Comparison of ENCODE assay signal across 7 mouse cellular contexts in genomic region chr4:119173851-119174453, GRCm38 (mm10). TPM values are rescaled to one million over a fixed set of nuclear protein-coding genes. Genes with fewer than 3 reads are reported as not detected.
DNase-seq lines count a peak whose midpoint lies in the region; ATAC-seq lines count a peak whose summit lies in the region.

Gene Zfp691 (minus strand): TSS chr4:119174195.

- ATAC-seq in embryonic facial prominence, embryonic 12.5 days (ENCODE audit: insufficient number of reproducible peaks, insufficient read depth, low FRiP score, low TSS enrichment): peak; percentile 100
- ATAC-seq in limb, embryonic 11.5 days (ENCODE audit: insufficient number of reproducible peaks, low FRiP score, low TSS enrichment, low read depth): peak; percentile 100
- peak; percentile 100 for ATAC-seq in midbrain, embryonic 14.5 days (ENCODE audit: low FRiP score, low TSS enrichment)

- peak within 1 kb of the TSS; percentile 83 for H3K4me2 ChIP-seq in embryonic facial prominence, embryonic 12.5 days (replicated peaks)
- H3K4me2 ChIP-seq in limb, embryonic 11.5 days (ENCODE audit: low read depth, severe bottlenecking): peak within 1 kb of the TSS; percentile 80
- peak within 1 kb of the TSS; percentile 61 for H3K4me2 ChIP-seq in midbrain, embryonic 14.5 days (ENCODE audit: low read length)

- H3K9me3 ChIP-seq in embryonic facial prominence, embryonic 12.5 days: no peaks in the 10 kb centered on the region
- no peaks in the 10 kb centered on the region for H3K9me3 ChIP-seq in limb, embryonic 11.5 days (ENCODE audit: control insufficient read depth, low read length)
- H3K9me3 ChIP-seq in midbrain, embryonic 14.5 days (ENCODE audit: control insufficient read depth, low read length): no peaks in the 10 kb centered on the region

- peaks cover 13% of the 10 kb centered on the region; the same call in 1 of the 2 replicates for H3K4me1 ChIP-seq in embryonic facial prominence, embryonic 12.5 days
- H3K4me1 ChIP-seq in limb, embryonic 11.5 days (ENCODE audit: control insufficient read depth, insufficient read depth, low read length): 0 out of 2 replicates have a peak, but pooled peaks cover 2% of the 10 kb centered on the region
- peaks cover 16% of the 10 kb centered on the region for H3K4me1 ChIP-seq in midbrain, embryonic 14.5 days (ENCODE audit: control insufficient read depth, insufficient read depth, low read length)

- peaks cover 20% of the 10 kb centered on the region for H3K36me3 ChIP-seq in embryonic facial prominence, embryonic 12.5 days
- H3K36me3 ChIP-seq in limb, embryonic 11.5 days (ENCODE audit: control insufficient read depth, insufficient read depth, low read length): peaks cover 9% of the 10 kb centered on the region; the same call in 1 of the 2 replicates
- peaks cover 17% of the 10 kb centered on the region for H3K36me3 ChIP-seq in midbrain, embryonic 14.5 days (ENCODE audit: control insufficient read depth, insufficient read depth, low read length)

- H3K27me3 ChIP-seq in embryonic facial prominence, embryonic 12.5 days: no peaks in the 10 kb centered on the region
- H3K27me3 ChIP-seq in limb, embryonic 11.5 days (ENCODE audit: control insufficient read depth, insufficient read depth, low read length): no peaks in the 10 kb centered on the region
- H3K27me3 ChIP-seq in midbrain, embryonic 14.5 days (ENCODE audit: control insufficient read depth, insufficient read depth, low read length): no peaks in the 10 kb centered on the region

- H3K4me3 ChIP-seq in embryonic facial prominence, embryonic 12.5 days: peak within 1 kb of the TSS; percentile 79
- peak within 1 kb of the TSS; percentile 78 for H3K4me3 ChIP-seq in limb, embryonic 11.5 days (ENCODE audit: low read depth, low read length)
- peak within 1 kb of the TSS; percentile 67 for H3K4me3 ChIP-seq in midbrain, embryonic 14.5 days (replicated peaks; ENCODE audit: low read depth, low read length)

- WGBS in embryonic facial prominence, embryonic 12.5 days: under 1% methylated on average over 40 of the region's 40 CpGs
- under 1% methylated on average over 40 of the region's 40 CpGs for WGBS in limb, embryonic 11.5 days
- under 1% methylated on average over 40 of the region's 40 CpGs for WGBS in midbrain, embryonic 14.5 days

- H3K27ac ChIP-seq in embryonic facial prominence, embryonic 12.5 days: no peak within 1 kb of the TSS
- no peak within 1 kb of the TSS for H3K27ac ChIP-seq in limb, embryonic 11.5 days (replicated peaks; ENCODE audit: low read depth, low read length)
- H3K27ac ChIP-seq in midbrain, embryonic 14.5 days (replicated peaks; ENCODE audit: low read depth, low read length): peak within 1 kb of the TSS; percentile 65

- H3K9ac ChIP-seq in embryonic facial prominence, embryonic 12.5 days: peak within 1 kb of the TSS; percentile 85
- peak within 1 kb of the TSS; percentile 82 for H3K9ac ChIP-seq in limb, embryonic 11.5 days (ENCODE audit: low read length)
- peak within 1 kb of the TSS; percentile 78 for H3K9ac ChIP-seq in midbrain, embryonic 14.5 days (replicated peaks; ENCODE audit: low read length)

- peak; percentile 90 for DNase-seq in adrenal gland, postnatal 25 days
- DNase-seq in heart, adult 11 months: peak; percentile 100
- DNase-seq in kidney, adult 18-20 months: peak; percentile 94
- DNase-seq in limb, embryonic 11.5 days (ENCODE audit: low spot score): peak; percentile 93
- DNase-seq in midbrain, embryonic 14.5 days: peak; percentile 98
- peak; percentile 86 to 89 for DNase-seq in spleen, adult 18-20 months

RNA-seq across cellular contexts. Expression of gene Zfp691, which starts in this region (rescaled TPM):
- 15.3 and 16.6 TPM in 2 replicates for total RNA-seq in adrenal gland, postnatal 25 days (2021)
- polyA plus RNA-seq in embryonic facial prominence, embryonic 12.5 days (2016; fragmentation: Nextera tagmentation; extraction: Ambion mirVana): 7.7 and 7.8 TPM in 2 replicates
- 10.0 and 13.7 TPM in 2 replicates for polyA plus RNA-seq in limb, embryonic 11.5 days (2014; fragmentation: Nextera tagmentation; extraction: Ambion mirVana)
- polyA plus RNA-seq in midbrain, embryonic 14.5 days (2014; fragmentation: Nextera tagmentation; extraction: Ambion mirVana): 4.8 and 7.1 TPM in 2 replicates
